Mouse (Mus musculus) splenic B cell, adult 2 months (primary cell): ENCODE results near the gene Mcf2l.

ENCODE experiments used
- DNase-seq: peaks from one replicate; pipeline ENCODE4 v3.0.0-alpha.2; 2011; ENCODE audit warnings: low read depth, low spot score
- H3K27me3 ChIP-seq: 2 replicates; pipeline ENCODE4 v1.6.1; 2012; ENCODE audit warnings: mild to moderate bottlenecking, low read length, moderate library complexity, mixed read lengths; ENCODE audit not compliant: control insufficient read depth, poor library complexity, insufficient read depth, severe bottlenecking
- H3K36me3 ChIP-seq: 2 replicates; pipeline ENCODE4 v1.6.1; 2012; ENCODE audit warnings: mild to moderate bottlenecking, low read length, moderate library complexity, mixed read lengths; ENCODE audit not compliant: control insufficient read depth, poor library complexity, insufficient read depth, severe bottlenecking

The Mcf2l gene

DNA sequence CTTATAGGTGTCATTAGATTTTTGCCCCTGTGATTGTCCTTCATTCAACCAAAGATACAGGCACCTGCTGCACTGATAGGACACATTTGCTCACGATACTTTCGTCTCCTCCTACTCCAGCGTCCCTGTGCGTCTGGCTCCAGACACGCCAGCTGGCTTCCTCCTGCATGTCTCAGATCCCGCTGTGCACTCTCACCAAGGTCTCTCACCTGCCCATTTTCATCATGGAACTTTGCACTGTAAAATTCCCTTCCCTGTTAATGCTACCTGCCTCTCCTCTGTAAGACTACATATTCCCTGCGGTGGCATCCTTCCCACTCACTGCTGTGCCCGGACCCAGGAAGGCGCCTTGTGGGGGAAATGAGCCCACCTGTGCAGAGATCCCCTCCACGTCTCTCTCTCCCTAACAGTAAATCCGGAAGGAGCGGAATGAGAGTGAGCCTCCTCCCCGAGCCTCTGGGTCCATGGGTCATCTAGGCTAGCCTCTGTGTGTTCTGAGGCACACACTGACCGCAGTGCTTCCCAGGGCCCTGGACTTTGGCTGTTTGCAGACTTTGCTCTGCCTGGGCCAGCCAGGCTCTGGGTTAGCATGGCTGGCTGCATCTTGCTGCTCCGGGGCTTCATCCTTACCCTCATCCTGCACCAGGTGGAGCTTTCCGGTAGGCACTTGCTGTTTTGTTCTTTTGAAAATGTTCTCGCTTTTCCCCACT lies 187.0 kb downstream of the Mcf2l start, which contains the start of gene Proz:
Gene Proz (plus strand): TSS at position 474 of the 710 bp plus-strand sequence.
- no peak for DNase-seq

DNA sequence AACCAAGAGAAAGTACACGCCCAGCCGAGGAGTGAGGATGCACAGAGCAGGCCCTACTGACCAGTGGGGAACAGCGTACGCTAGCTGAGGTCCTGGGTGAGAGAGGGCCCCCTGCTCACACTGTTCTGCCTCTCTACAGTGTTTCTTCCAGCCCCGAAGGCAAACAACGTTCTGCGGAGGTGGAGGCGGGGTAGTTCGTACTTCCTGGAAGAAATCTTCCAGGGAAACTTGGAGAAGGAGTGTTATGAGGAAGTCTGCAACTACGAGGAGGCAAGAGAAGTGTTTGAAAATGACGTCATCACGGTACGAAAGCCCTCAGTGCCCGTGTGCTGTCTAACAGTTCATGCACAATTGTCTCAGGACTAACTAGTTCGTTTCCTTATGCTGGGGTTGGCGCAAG lies 189.5 kb downstream of the Mcf2l start:
- no peaks in the 10 kb centered on the region for H3K27me3 ChIP-seq
- no peak for DNase-seq
- no peaks in the 10 kb centered on the region for H3K36me3 ChIP-seq

More for the DNA sequence above, 187.0 kb downstream of the Mcf2l start, which contains the start of gene Proz:
- H3K36me3 ChIP-seq = no peaks in the 10 kb centered on the region
- H3K27me3 ChIP-seq = no peaks in the 10 kb centered on the region
